Mouse (Mus musculus) heart, embryonic 14.5 days (tissue): Measurements from ENCODE around the gene Oit3. TPM values are rescaled to one million over a fixed set of nuclear protein-coding genes. Genes with fewer than 3 reads are reported as not detected.

Experiments used
- ATAC-seq: fragments of 200-750 bp; cut with Nextera tagmentation; 2 replicates; pipeline ENCODE4 v1.8.0; 2017; ENCODE audit warnings: low read depth, moderate TSS enrichment; ENCODE audit not compliant: insufficient number of reproducible peaks, insufficient read depth, low FRiP score
- H3K27ac ChIP-seq, 2 experiments: fragments of 200-500 bp in 1 of 2; fragments of 300-500 bp in 1 of 2; sonication (generic) in 1 of 2; replicated peaks in 1 of 2; 2 replicates each; pipeline ENCODE4 v1.5.1; 2012 to 2014; ENCODE audit warnings: low read depth in 2 of 2, low read length in 2 of 2, control low read depth in 1 of 2, mild to moderate bottlenecking in 1 of 2, mixed read lengths in 1 of 2; ENCODE audit not compliant: control insufficient read depth in 1 of 2, insufficient read depth in 1 of 2
- H3K27me3 ChIP-seq: fragments of 300-500 bp; sonication (generic); 2 replicates; pipeline ENCODE4 v1.6.1; 2014; ENCODE audit warnings: mild to moderate bottlenecking, low read length, control low read depth; ENCODE audit not compliant: control insufficient read depth, insufficient read depth
- H3K36me3 ChIP-seq: fragments of 300-500 bp; sonication (generic); 2 replicates; pipeline ENCODE4 v1.6.1; 2014; ENCODE audit warnings: mild to moderate bottlenecking, control low read depth, low read length, mixed read lengths; ENCODE audit not compliant: control insufficient read depth, insufficient read depth
- H3K4me1 ChIP-seq, 2 experiments: fragments of 200-500 bp in 1 of 2; fragments of 300-500 bp in 1 of 2; sonication (generic) in 1 of 2; 2 replicates each; pipeline ENCODE4 v1.6.1; 2012 to 2014; ENCODE audit warnings: low read length in 2 of 2, control low read depth in 1 of 2, mixed read lengths in 1 of 2; ENCODE audit not compliant: control insufficient read depth in 2 of 2, insufficient read depth in 2 of 2
- H3K4me2 ChIP-seq: fragments of 300-500 bp; sonication (generic); 2 replicates; pipeline ENCODE4 v1.6.1; 2014; ENCODE audit warnings: mild to moderate bottlenecking, low read length
- H3K4me3 ChIP-seq, 2 experiments: fragments of 200-500 bp in 1 of 2; fragments of 300-500 bp in 1 of 2; sonication (generic) in 1 of 2; 2 replicates each; pipeline ENCODE4 v1.5.1; 2012 to 2014; ENCODE audit warnings: low read length in 2 of 2, mild to moderate bottlenecking in 2 of 2, control low read depth in 1 of 2, low read depth in 1 of 2, moderate library complexity in 1 of 2; ENCODE audit not compliant: control insufficient read depth in 1 of 2, insufficient read depth in 1 of 2
- H3K9ac ChIP-seq: fragments of 300-500 bp; sonication (generic); 2 replicates; pipeline ENCODE4 v1.6.1; 2014; ENCODE audit warnings: mild to moderate bottlenecking, low read length
- H3K9me3 ChIP-seq: fragments of 300-500 bp; sonication (generic); 2 replicates; pipeline ENCODE4 v1.6.1; 2016; ENCODE audit warnings: low read length, control low read depth; ENCODE audit not compliant: control insufficient read depth
- WGBS: fragments of 180-500 bp; shearing (Covaris S2); extraction: QIAGEN DNeasy Blood & Tissue Kit; methylation state at CpG from one replicate; pipeline ENCODE4 v1.1.7; 2014; 5-methylcytosine and 5-hydroxymethylcytosine counted together
- polyA plus RNA-seq: library from polyadenylated mRNA; unstranded; fragments of >200 nt; fragmentation: Nextera tagmentation; extraction: Ambion mirVana; gene quantifications from 2 replicates; pipeline ENCODE4 v1.2.1, GENCODE M21; 2014

Oit3 gene
- polyA plus RNA-seq, 1 experiment from 2014 or later, result 5.6 TPM

- no peak overlapping the region for H3K9ac ChIP-seq
- H3K4me2 ChIP-seq, result no peak overlapping the region
- no peaks in the 10 kb centered on the region for H3K27me3 ChIP-seq
- H3K4me1 ChIP-seq, result peaks cover 17 to 37% of the 10 kb centered on the region in 2 experiments
- ATAC-seq, result no peak
- no peaks in the 10 kb centered on the region; the same call in 1 of the 2 replicates for H3K36me3 ChIP-seq
- no peak overlapping the region for H3K4me3 ChIP-seq
- no peak overlapping the region for H3K27ac ChIP-seq
- WGBS, result 43% methylated on average over 8 of the region's 8 CpGs
- H3K9me3 ChIP-seq, result no peaks in the 10 kb centered on the region
Measured at GRCm38 (mm10) chr10:59444635-59445034, 3.1 kb upstream of the Oit3 start.

GRCm38 (mm10) chr10:59444106-59444505 is 2.5 kb upstream of the Oit3 start:
- Histone ChIP-seq H3K9me3 (no peaks in the 10 kb centered on the region), H3K4me2 (no peak overlapping the region), H3K27me3 (no peaks in the 10 kb centered on the region), H3K36me3 (no peaks in the 10 kb centered on the region; the same call in 1 of the 2 replicates), H3K9ac (no peak overlapping the region), H3K4me3 (no peak overlapping the region), H3K4me1 (peaks cover 21 to 42% of the 10 kb centered on the region in 2 experiments), H3K27ac (no peak overlapping the region)
- no peak for ATAC-seq
- WGBS, result 84% methylated on average over 3 of the region's 3 CpGs

GRCm38 (mm10) chr10:59443212-59443611 is 1.6 kb upstream of the Oit3 start:
- Histone ChIP-seq H3K27me3 (no peaks in the 10 kb centered on the region), H3K9me3 (no peaks in the 10 kb centered on the region), H3K9ac (no peak overlapping the region), H3K4me1 (peaks cover 22 to 44% of the 10 kb centered on the region in 2 experiments), H3K36me3 (no peaks in the 10 kb centered on the region), H3K4me2 (peak overlapping the region; percentile 12; the same call in 1 of the 2 replicates), H3K27ac (peak overlapping the region in 1 of 2 experiments; percentile 20; a peak in 3 of 4 replicates), H3K4me3 (no peak overlapping the region)
- peak; percentile 18; the same call in 1 of the 2 replicates for ATAC-seq
- WGBS, result 5% methylated on average over 7 of the region's 7 CpGs

- Histone ChIP-seq H3K36me3 (no peaks in the 10 kb centered on the region), H3K4me3 (no peak overlapping the region), H3K27me3 (no peaks in the 10 kb centered on the region), H3K27ac (peak overlapping the region in 1 of 2 experiments; percentile 53; a peak in 1 of 4 replicates), H3K4me2 (no peak overlapping the region), H3K4me1 (peaks cover 19 to 32% of the 10 kb centered on the region in 2 experiments), H3K9me3 (no peaks in the 10 kb centered on the region), H3K9ac (no peak overlapping the region)
- ATAC-seq, result no peak
- 34% methylated on average over 6 of the region's 6 CpGs for WGBS
Measured at GRCm38 (mm10) chr10:59440177-59440576, 1.4 kb downstream of the Oit3 start.

GRCm38 (mm10) chr10:59439508-59439931 is 2.1 kb downstream of the Oit3 start:
- Histone ChIP-seq H3K9me3 (no peaks in the 10 kb centered on the region), H3K36me3 (no peaks in the 10 kb centered on the region), H3K4me3 (no peak overlapping the region), H3K27me3 (no peaks in the 10 kb centered on the region), H3K4me2 (no peak overlapping the region), H3K27ac (peak overlapping the region; percentile 53; a peak in 2 of 4 replicates), H3K4me1 (peaks cover 16 to 27% of the 10 kb centered on the region in 2 experiments), H3K9ac (no peak overlapping the region)
- ATAC-seq, result no peak
- WGBS, result 20% methylated on average over 5 of the region's 5 CpGs

DNA sequence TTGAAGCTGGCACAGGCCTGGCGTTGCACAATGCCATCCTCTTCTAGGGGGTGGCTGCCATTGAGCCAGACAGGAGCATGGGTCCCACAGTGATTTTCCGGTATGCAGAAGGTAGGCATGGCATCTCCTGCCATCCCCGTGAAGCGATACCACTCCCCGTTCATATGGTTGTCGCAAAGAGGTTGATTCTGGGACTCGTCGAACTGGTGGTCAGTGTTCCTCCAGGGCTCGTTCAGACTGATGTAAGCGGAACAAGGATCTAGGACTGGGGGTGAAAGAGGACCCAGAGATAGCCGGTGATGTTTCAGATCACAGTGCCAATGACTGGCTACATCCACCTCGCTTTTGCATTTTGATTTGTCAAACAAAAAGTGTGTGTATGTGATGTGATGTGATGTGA is 2.9 kb downstream of the Oit3 start:
- H3K36me3 ChIP-seq, result no peaks in the 10 kb centered on the region
- WGBS, result 90% methylated on average over 12 of the region's 12 CpGs

GRCm38 (mm10) chr10:59435746-59436145 is 5.8 kb downstream of the Oit3 start:
- Histone ChIP-seq H3K4me3 (no peak overlapping the region), H3K4me2 (no peak overlapping the region), H3K9me3 (no peaks in the 10 kb centered on the region), H3K4me1 (peaks cover 11 to 12% of the 10 kb centered on the region in 2 experiments), H3K27ac (no peak overlapping the region), H3K36me3 (no peaks in the 10 kb centered on the region), H3K27me3 (no peaks in the 10 kb centered on the region), H3K9ac (no peak overlapping the region)
- ATAC-seq, result no peak
- WGBS, result 94% methylated on average over 18 of the region's 18 CpGs

More for the DNA sequence above, 2.9 kb downstream of the Oit3 start:
- no peak for ATAC-seq
- H3K27me3 ChIP-seq, result no peaks in the 10 kb centered on the region
- H3K9ac ChIP-seq, result no peak overlapping the region
- H3K4me1 ChIP-seq, result peaks cover 16 to 22% of the 10 kb centered on the region in 2 experiments
- H3K27ac ChIP-seq, result no peak overlapping the region
- H3K4me3 ChIP-seq, result no peak overlapping the region
- no peak overlapping the region for H3K4me2 ChIP-seq
- H3K9me3 ChIP-seq, result no peaks in the 10 kb centered on the region

GRCm38 (mm10) chr10:59430701-59431218 is 10.8 kb downstream of the Oit3 start:
- 0 out of 2 replicates have a peak, but pooled peaks have one; percentile 37 for ATAC-seq
- Histone ChIP-seq H3K4me3 (no peak overlapping the region), H3K9me3 (no peaks in the 10 kb centered on the region), H3K4me1 (peaks cover 5 to 6% of the 10 kb centered on the region in 2 experiments; a peak in 3 of 4 replicates), H3K27me3 (no peaks in the 10 kb centered on the region), H3K9ac (no peak overlapping the region), H3K4me2 (peak overlapping the region; percentile 11; the same call in 1 of the 2 replicates), H3K27ac (no peak overlapping the region), H3K36me3 (no peaks in the 10 kb centered on the region)
- WGBS, result 12% methylated on average over 6 of the region's 6 CpGs
